In the genomic region with DNA sequence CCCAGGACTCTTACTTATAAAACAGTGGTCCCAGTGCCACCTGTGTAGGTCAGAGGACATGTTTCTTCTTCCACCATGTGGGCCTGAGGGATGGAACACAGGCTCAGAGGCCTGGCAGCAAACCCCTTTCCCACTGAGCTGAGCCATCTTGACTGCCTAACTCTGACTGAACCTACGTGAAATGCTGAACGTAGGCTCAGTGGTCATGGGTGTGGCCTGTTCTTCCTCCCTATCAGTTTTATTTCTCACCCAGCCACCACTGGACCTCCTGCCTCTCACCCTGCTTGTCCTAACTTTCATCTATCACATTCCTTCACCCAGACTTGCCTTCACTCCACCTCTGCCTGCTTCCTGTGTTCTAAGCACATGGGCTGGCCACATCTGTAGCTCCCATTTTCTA, we compare ENCODE assay signal across 35 mouse cellular contexts. TPM values are rescaled to one million over a fixed set of nuclear protein-coding genes. Genes with fewer than 3 reads are reported as not detected.
"Had no signal": no experiment of that assay in that cellular context is flagged by ENCODE, and none has a peak within 500 bp of the region (broad histone marks: within the 10 kb centered on the region; RNA-seq: fewer than 3 reads in every experiment).

No protein-coding gene starts in this region.

- ATAC-seq: hindbrain, postnatal 0 days; intestine, embryonic 16.5 days had no signal

- H3K9me3 ChIP-seq: heart, embryonic 13.5 days; heart, embryonic 15.5 days; hindbrain, embryonic 13.5 days; hindbrain, embryonic 15.5 days; limb, embryonic 10.5 days; limb, embryonic 12.5 days had no signal

- H3K4me3 ChIP-seq: heart, adult 2 months; heart, embryonic 13.5 days; heart, embryonic 15.5 days; hindbrain, embryonic 13.5 days; hindbrain, embryonic 15.5 days; layer of hippocampus, adult 2 months; left cerebral cortex, adult 2 months; limb, embryonic 10.5 days; limb, embryonic 12.5 days had no signal

- H3K4me1 ChIP-seq: hindbrain, embryonic 13.5 days; hindbrain, embryonic 15.5 days had no signal

- DNase-seq: gastrocnemius, postnatal 14 days; gastrocnemius, postnatal 36 days; heart, adult 11 months; heart, adult 2 months; heart, postnatal 14 days; heart, postnatal 36 days; kidney, adult 11 months; kidney, adult 2 months; kidney, adult 9 months; kidney, postnatal 10 days; kidney, postnatal 25 days; kidney, postnatal 4 days had no signal

- H3K27me3 ChIP-seq: heart, embryonic 15.5 days; hindbrain, embryonic 15.5 days; limb, embryonic 12.5 days had no signal

- H3K9ac ChIP-seq: heart, embryonic 13.5 days; heart, embryonic 15.5 days; hindbrain, embryonic 13.5 days; hindbrain, embryonic 15.5 days; limb, embryonic 12.5 days had no signal

- H3K4me2 ChIP-seq: heart, embryonic 11.5 days; heart, embryonic 13.5 days; heart, embryonic 15.5 days; hindbrain, embryonic 13.5 days; hindbrain, embryonic 15.5 days; limb, embryonic 12.5 days had no signal

- H3K27ac ChIP-seq: heart, adult 2 months; heart, embryonic 13.5 days; heart, embryonic 15.5 days; hindbrain, embryonic 13.5 days; hindbrain, embryonic 15.5 days; hindbrain, postnatal 0 days; layer of hippocampus, adult 2 months; left cerebral cortex, adult 2 months; limb, embryonic 10.5 days; limb, embryonic 12.5 days had no signal

- H3K36me3 ChIP-seq: heart, embryonic 13.5 days; heart, embryonic 15.5 days; hindbrain, embryonic 13.5 days; hindbrain, embryonic 15.5 days; limb, embryonic 10.5 days; limb, embryonic 12.5 days had no signal

RNA-seq across cellular contexts. Expression of a gene that starts 3.0 kb away (rescaled TPM):
- total RNA-seq: gastrocnemius, adult 18-20 months; gastrocnemius, adult 8-10 months; gastrocnemius, postnatal 36 days; heart, adult 2 months; heart, postnatal 14 days; heart, postnatal 36 days; hindbrain, postnatal 0 days; layer of hippocampus, adult 2 months; layer of hippocampus, postnatal 10 days; layer of hippocampus, postnatal 25 days; left cerebral cortex, adult 2 months; left cerebral cortex, postnatal 14 days; left cerebral cortex, postnatal 36 days; liver, adult 2 months had no signal
- polyA plus RNA-seq: gonadal fat pad, adult 2 months; heart, adult 2 months; heart, embryonic 11.5 days; heart, embryonic 13.5 days; heart, embryonic 15.5 days; heart, postnatal 0 days; hindbrain, embryonic 13.5 days; hindbrain, embryonic 15.5 days; hindbrain, postnatal 0 days; intestine, embryonic 14.5 days; intestine, embryonic 16.5 days; kidney, adult 2 months; kidney, embryonic 16.5 days; limb, embryonic 10.5 days; limb, embryonic 12.5 days; limb, embryonic 14.5 days; liver, adult 2 months had no signal
